Mouse (Mus musculus) hindbrain, embryonic 16.5 days (tissue): ENCODE data around the gene Ppfia2. TPM values are rescaled to one million over a fixed set of nuclear protein-coding genes. Genes with fewer than 3 reads are reported as not detected.

Source experiments
- ATAC-seq: fragments of 200-750 bp; cut with Nextera tagmentation; 2 replicates; pipeline ENCODE4 v1.8.0; 2017; ENCODE audit warnings: moderate TSS enrichment, moderate library complexity
- H3K27ac ChIP-seq: fragments of 300-500 bp; sonication (generic); 2 replicates; pipeline ENCODE4 v1.5.1; 2014; ENCODE audit warnings: low read depth, mild to moderate bottlenecking, control low read depth, low read length, moderate library complexity
- H3K27me3 ChIP-seq: fragments of 300-500 bp; sonication (generic); replicated peaks from 2 replicates; pipeline ENCODE4 v1.6.1; 2014; ENCODE audit warnings: low read length; ENCODE audit not compliant: control insufficient read depth, insufficient read depth
- H3K36me3 ChIP-seq: fragments of 300-500 bp; sonication (generic); 2 replicates; pipeline ENCODE4 v1.6.1; 2014; ENCODE audit warnings: mild to moderate bottlenecking, low read length, moderate library complexity, mixed read lengths; ENCODE audit not compliant: control insufficient read depth, insufficient read depth
- H3K4me1 ChIP-seq: fragments of 300-500 bp; sonication (generic); 2 replicates; pipeline ENCODE4 v1.6.1; 2014; ENCODE audit warnings: low read depth, low read length; ENCODE audit not compliant: control insufficient read depth, insufficient read depth
- H3K4me2 ChIP-seq: fragments of 300-500 bp; sonication (generic); 2 replicates; pipeline ENCODE4 v1.6.1; 2014; ENCODE audit warnings: mild to moderate bottlenecking, low read length, control low read depth, moderate library complexity
- H3K4me3 ChIP-seq: fragments of 300-500 bp; sonication (generic); 2 replicates; pipeline ENCODE4 v1.5.1; 2014; ENCODE audit warnings: mild to moderate bottlenecking, low read length, control low read depth, moderate library complexity
- H3K9ac ChIP-seq: fragments of 300-500 bp; sonication (generic); 2 replicates; pipeline ENCODE4 v1.6.1; 2014; ENCODE audit warnings: low read depth, mild to moderate bottlenecking, control low read depth, low read length, moderate library complexity
- H3K9me3 ChIP-seq: fragments of 300-500 bp; sonication (generic); 2 replicates; pipeline ENCODE4 v1.6.1; 2014; ENCODE audit warnings: mild to moderate bottlenecking, low read length, moderate library complexity; ENCODE audit not compliant: control insufficient read depth
- WGBS: fragments of 180-500 bp; shearing (Covaris S2); extraction: QIAGEN DNeasy Blood & Tissue Kit; methylation state at CpG from one replicate; pipeline ENCODE4 v1.1.7; 2014; 5-methylcytosine and 5-hydroxymethylcytosine counted together
- polyA plus RNA-seq: library from polyadenylated mRNA; unstranded; fragments of >200 nt; fragmentation: Nextera tagmentation; extraction: Ambion mirVana; gene quantifications from 2 replicates; pipeline ENCODE4 v1.2.1, GENCODE M21; 2015

Gene Ppfia2
- 29.3 and 31.5 TPM in 2 replicates for polyA plus RNA-seq

- WGBS = under 1% methylated on average over 30 of the region's 30 CpGs
- H3K27me3 ChIP-seq = no peaks in the 10 kb centered on the region
- H3K9ac ChIP-seq = peak within 1 kb of the TSS; percentile 81
- H3K27ac ChIP-seq = peak within 1 kb of the TSS; percentile 94
- H3K36me3 ChIP-seq = 0 out of 2 replicates have a peak, but pooled peaks cover 2% of the 10 kb centered on the region
- peak; percentile 87 for ATAC-seq
- no peaks in the 10 kb centered on the region for H3K9me3 ChIP-seq
- H3K4me1 ChIP-seq = peaks cover 5% of the 10 kb centered on the region; the same call in 1 of the 2 replicates
- H3K4me3 ChIP-seq = peak within 1 kb of the TSS; percentile 77
- peak within 1 kb of the TSS; percentile 74 for H3K4me2 ChIP-seq
Measured at GRCm38 (mm10) chr10:106469855-106470532, at the start of gene Ppfia2. Ppfia2 (plus strand) TSS chr10:106470339.

GRCm38 (mm10) chr10:106468956-106469721, 1.0 kb upstream of the Ppfia2 start:
- peak; percentile 93 for ATAC-seq
- Histone ChIP-seq H3K4me1 (peaks cover 5% of the 10 kb centered on the region; the same call in 1 of the 2 replicates), H3K4me2 (peak overlapping the region; percentile 74), H3K9ac (peak overlapping the region; percentile 81), H3K36me3 (no peaks in the 10 kb centered on the region), H3K4me3 (peak overlapping the region; percentile 77), H3K9me3 (no peaks in the 10 kb centered on the region), H3K27me3 (no peaks in the 10 kb centered on the region), H3K27ac (peak overlapping the region; percentile 94)
- 2% methylated on average over 19 of the region's 19 CpGs for WGBS

DNA sequence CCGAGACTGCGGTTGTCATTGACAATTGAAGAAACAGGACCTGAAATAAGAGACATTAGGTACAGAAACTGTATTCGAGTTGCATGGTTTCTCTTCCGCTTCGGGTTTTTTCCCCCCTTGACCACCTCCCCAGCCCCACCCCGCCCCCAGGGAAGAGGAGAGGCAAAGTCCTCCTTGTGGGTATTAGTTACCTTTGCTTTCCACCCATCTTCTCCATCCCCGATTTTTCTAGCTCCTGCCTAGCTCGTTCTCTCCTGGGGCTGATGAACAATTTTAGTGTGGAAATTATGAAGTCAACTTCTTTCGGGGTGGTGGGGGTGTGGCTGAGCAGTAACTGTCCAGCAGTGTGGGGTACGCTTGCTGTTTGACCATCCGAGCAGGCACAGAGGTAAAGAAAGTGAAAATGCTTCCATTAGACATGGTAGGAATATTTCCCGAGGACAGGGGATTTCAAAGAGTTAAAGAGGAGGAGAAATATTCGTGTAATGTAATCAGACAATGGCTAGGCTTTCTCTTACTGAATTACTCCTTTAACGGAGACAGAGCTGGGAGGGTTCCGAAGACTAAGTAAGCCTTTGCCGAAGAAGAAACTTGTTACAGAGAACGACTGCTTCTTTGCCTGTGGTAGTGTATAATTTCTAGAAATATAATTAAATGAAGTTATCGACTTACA, 530 bp downstream of the Ppfia2 start:
- H3K27ac ChIP-seq = peak overlapping the region; percentile 94
- peaks cover 5% of the 10 kb centered on the region; the same call in 1 of the 2 replicates for H3K4me1 ChIP-seq
- H3K4me2 ChIP-seq = peak overlapping the region; percentile 74
- peak; percentile 19 for ATAC-seq
- no peaks in the 10 kb centered on the region for H3K27me3 ChIP-seq
- peak overlapping the region; percentile 77 for H3K4me3 ChIP-seq
- WGBS = 6% methylated on average over 17 of the region's 18 CpGs
- peak overlapping the region; percentile 81 for H3K9ac ChIP-seq
- no peaks in the 10 kb centered on the region for H3K9me3 ChIP-seq
- 0 out of 2 replicates have a peak, but pooled peaks cover 2% of the 10 kb centered on the region for H3K36me3 ChIP-seq

DNA sequence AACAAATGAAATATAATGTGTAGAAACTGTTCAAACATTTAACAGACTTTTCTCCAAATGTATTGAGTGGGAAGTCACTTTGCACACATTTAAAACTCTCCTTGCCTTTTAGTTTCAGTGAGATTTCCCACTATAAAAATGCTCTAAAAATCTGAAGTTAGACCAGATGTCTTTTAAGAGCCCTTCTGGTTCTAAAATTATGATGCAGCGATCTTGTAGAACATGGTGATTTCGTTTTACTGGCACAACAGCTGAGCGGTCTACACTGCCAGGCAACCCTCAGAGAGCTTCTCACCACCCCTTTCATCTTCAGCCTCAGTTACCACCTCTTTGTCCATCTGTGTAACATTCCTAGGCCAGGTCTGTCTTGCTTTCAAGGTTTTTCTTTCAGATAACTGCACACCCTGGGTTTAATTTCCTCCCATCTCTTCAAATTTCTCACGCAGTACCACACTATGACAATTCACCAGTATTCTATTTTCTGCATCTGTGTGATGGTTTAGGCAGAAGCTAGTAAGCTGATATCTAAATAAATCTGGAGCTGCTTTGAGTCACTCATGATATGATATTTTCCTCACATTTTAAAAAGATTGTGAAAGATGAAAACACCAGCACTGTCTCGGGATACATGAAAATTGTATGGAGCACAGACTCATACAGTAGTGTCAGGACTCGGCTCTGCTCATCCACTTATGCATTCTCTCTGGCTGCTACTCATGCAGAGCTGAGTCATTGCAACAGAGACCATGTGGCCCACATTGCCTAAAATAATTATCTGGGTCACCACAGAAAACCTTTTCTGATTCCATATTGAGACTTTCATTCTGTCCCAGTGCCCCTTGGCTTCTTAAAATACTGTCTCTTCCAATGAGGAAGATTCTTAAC, 39.4 kb downstream of the Ppfia2 start:
- H3K4me2 ChIP-seq = no peak overlapping the region
- no peak overlapping the region for H3K9ac ChIP-seq
- H3K36me3 ChIP-seq = no peaks in the 10 kb centered on the region
- WGBS = 84% methylated on average over 6 of the region's 6 CpGs
- no peaks in the 10 kb centered on the region for H3K9me3 ChIP-seq
- no peaks in the 10 kb centered on the region for H3K4me1 ChIP-seq
- ATAC-seq = peak; percentile 63; the same call in 1 of the 2 replicates
- no peaks in the 10 kb centered on the region for H3K27me3 ChIP-seq
- no peak overlapping the region for H3K4me3 ChIP-seq
- no peak overlapping the region for H3K27ac ChIP-seq

- Histone ChIP-seq H3K4me3 (no peak overlapping the region), H3K9ac (no peak overlapping the region), H3K9me3 (no peaks in the 10 kb centered on the region), H3K27ac (no peak overlapping the region), H3K36me3 (no peaks in the 10 kb centered on the region), H3K4me1 (no peaks in the 10 kb centered on the region), H3K4me2 (no peak overlapping the region), H3K27me3 (no peaks in the 10 kb centered on the region)
- WGBS = 41% methylated on average over 4 of the region's 4 CpGs
- no peak for ATAC-seq
Measured at GRCm38 (mm10) chr10:106566036-106566435, 95.9 kb downstream of the Ppfia2 start.

- Histone ChIP-seq H3K4me3 (no peak overlapping the region), H3K9me3 (no peaks in the 10 kb centered on the region), H3K27me3 (no peaks in the 10 kb centered on the region), H3K4me1 (no peaks in the 10 kb centered on the region), H3K36me3 (no peaks in the 10 kb centered on the region), H3K27ac (no peak overlapping the region), H3K9ac (no peak overlapping the region), H3K4me2 (no peak overlapping the region)
- 74% methylated on average over 4 of the region's 4 CpGs for WGBS
- ATAC-seq = no peak
Measured at GRCm38 (mm10) chr10:106585026-106585425, 114.9 kb downstream of the Ppfia2 start.

DNA sequence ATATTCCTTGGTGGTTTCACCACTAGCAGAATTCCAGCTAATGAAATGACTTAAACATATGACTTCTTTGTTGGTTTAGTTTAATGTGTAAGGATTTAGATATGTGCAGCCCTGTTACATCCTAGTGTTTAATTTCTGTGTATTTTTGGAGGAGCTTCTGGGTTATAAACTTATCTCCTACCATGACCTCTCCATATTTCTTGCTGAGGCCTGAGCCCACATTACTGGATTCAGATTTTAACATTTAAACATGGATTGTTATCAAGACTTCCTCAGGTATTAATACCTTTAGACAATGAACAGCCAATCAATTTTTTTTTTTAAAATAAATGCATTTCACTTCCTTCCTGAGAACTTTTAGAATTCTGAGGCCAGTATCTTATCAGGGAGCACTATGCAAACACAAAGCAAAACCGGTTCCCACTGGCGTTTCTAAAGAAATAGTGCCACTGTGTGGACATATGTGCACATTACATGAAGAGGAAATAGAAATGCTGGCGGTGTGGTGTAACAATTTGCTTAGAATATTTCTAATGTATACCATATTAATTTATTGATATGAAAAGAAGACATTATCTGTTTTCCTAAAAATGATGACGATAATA, 115.4 kb downstream of the Ppfia2 start:
- peak; percentile 70 for ATAC-seq
- WGBS = 3% methylated on average over 4 of the region's 4 CpGs
- no peaks in the 10 kb centered on the region for H3K27me3 ChIP-seq
- no peaks in the 10 kb centered on the region for H3K9me3 ChIP-seq
- H3K4me1 ChIP-seq = no peaks in the 10 kb centered on the region
- H3K36me3 ChIP-seq = no peaks in the 10 kb centered on the region
- no peak overlapping the region for H3K27ac ChIP-seq
- no peak overlapping the region for H3K9ac ChIP-seq
- H3K4me3 ChIP-seq = no peak overlapping the region
- H3K4me2 ChIP-seq = no peak overlapping the region

DNA sequence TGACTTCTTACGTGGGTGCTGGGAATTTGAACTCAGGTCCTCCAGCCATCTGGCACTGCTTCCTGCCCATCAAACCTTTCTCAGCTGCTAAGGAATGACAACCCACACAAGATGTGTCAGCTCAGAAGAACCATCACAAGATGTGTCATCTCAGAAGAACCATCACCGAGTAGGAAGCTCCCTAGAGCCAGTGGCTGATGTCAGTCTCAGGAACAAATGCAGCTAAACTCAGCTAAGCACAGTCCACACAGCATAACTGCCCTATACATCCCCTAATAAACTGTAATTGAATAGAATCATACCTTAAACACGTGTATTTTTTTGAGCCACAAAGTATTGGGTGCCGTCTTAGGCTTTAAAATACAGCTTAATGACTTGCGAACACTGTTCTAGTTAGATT, 117.7 kb downstream of the Ppfia2 start:
- no peaks in the 10 kb centered on the region for H3K4me1 ChIP-seq

More for the DNA sequence above, 117.7 kb downstream of the Ppfia2 start:
- no peak for ATAC-seq
- H3K36me3 ChIP-seq = no peaks in the 10 kb centered on the region
- H3K27ac ChIP-seq = no peak overlapping the region
- no peak overlapping the region for H3K4me3 ChIP-seq
- no peaks in the 10 kb centered on the region for H3K9me3 ChIP-seq
- H3K27me3 ChIP-seq = no peaks in the 10 kb centered on the region
- no peak overlapping the region for H3K4me2 ChIP-seq
- no peak overlapping the region for H3K9ac ChIP-seq
- WGBS = 75% methylated on average over 5 of the region's 5 CpGs
